Mouse (Mus musculus) T-helper 1 cell (primary cell): ENCODE measurements around the gene Olfr1246.
"Not testable (repeated sequence)": the region's sequence is repeated elsewhere in the genome, so short reads cannot be mapped to it uniquely, and the experiment has no call there.

Source experiments
- in situ Hi-C: fragments of 300-600 bp; cut with MboI, MseI; formaldehyde crosslinking; loops from one replicate; pipeline ENCODE4 v1.15.1; 2025; ENCODE audit warnings: high pct_unique_total_duplicates

The Olfr1246 gene

GRCm38 (mm10) chr2:89593057-89593456, at the start of gene Olfr1246:
Gene Olfr1246, minus strand, starts transcription at chr2:89593157.
- in situ Hi-C loops, result no loop called here

GRCm38 (mm10) chr2:89634883-89635282, 41.9 kb upstream of the Olfr1246 start, which contains the start of gene Olfr1249:
Gene Olfr1249, minus strand, starts transcription at chr2:89634983.
- in situ Hi-C loops, result no loop called here

- in situ Hi-C loops, result not testable (repeated sequence)
These were observed 25.2 kb upstream of the Olfr1246 start, which contains the start of gene Olfr1248 for GRCm38 (mm10) chr2:89618145-89618544. Gene Olfr1248, minus strand, starts transcription at chr2:89618245.

- in situ Hi-C loops, result no loop called here
These were observed 21.1 kb upstream of the Olfr1246 start, which contains the start of gene Olfr1247 for GRCm38 (mm10) chr2:89614030-89614429. Gene Olfr1247, minus strand, starts transcription at chr2:89614130.

GRCm38 (mm10) chr2:89578347-89578746, 14.6 kb downstream of the Olfr1246 start, which contains the start of gene Olfr1245:
Gene Olfr1245, minus strand, starts transcription at chr2:89578447.
- in situ Hi-C loops, result no loop called here

GRCm38 (mm10) chr2:89562706-89563105, 30.3 kb downstream of the Olfr1246 start:
- in situ Hi-C loops, result not testable (repeated sequence)

GRCm38 (mm10) chr2:89544516-89544915, 48.4 kb downstream of the Olfr1246 start:
- in situ Hi-C loops, result no loop called here

GRCm38 (mm10) chr2:89539923-89540322, 53.0 kb downstream of the Olfr1246 start:
- in situ Hi-C loops, result no loop called here
